Mouse (Mus musculus): ENCODE results near the gene Hoxa4. TPM values are rescaled to one million over a fixed set of nuclear protein-coding genes. Genes with fewer than 3 reads are reported as not detected.

Hoxa4 gene
- total RNA-seq, 2 experiments from 2014 or later: 0.41 TPM; not detected in 1

DNA sequence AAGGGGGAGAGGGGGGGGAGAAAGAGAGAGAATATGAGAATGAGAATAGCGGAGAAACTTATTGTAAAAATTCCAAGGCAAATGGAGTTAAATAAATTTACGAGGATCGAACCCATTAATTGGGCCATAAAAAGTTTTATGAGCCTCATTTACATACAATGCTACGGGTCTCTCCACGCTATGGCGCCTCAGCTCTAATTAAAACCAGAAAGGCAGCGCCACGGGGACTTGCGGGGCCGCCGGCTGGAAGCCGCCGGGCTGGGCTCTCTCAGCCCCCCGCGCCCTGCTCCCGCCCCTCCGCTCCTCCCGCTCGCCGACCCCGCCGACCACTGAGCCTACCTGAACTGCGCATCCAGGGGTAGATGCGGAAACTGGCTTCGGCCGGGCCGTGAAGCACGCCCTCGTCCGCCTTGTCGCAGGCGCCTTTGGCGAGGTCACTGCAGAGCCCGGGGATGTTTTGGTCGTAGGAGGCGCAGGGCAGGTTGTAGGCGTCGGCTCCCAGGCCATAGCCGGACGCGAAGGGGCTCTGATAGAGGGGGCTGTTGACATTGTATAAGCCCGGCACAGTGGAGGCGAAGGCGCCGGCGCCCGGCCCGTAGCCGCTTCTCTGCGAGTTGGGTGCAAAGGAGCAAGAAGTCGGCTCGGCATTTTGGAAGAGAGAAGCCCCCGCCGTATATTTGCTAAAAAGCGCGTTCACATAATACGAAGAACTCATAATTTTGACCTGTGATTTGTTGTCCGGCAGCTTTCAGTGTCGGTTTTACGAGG, 25.3 kb upstream of the Hoxa4 start:
- DNase-seq: peak in 1 of 2 experiments; percentile 45

DNA sequence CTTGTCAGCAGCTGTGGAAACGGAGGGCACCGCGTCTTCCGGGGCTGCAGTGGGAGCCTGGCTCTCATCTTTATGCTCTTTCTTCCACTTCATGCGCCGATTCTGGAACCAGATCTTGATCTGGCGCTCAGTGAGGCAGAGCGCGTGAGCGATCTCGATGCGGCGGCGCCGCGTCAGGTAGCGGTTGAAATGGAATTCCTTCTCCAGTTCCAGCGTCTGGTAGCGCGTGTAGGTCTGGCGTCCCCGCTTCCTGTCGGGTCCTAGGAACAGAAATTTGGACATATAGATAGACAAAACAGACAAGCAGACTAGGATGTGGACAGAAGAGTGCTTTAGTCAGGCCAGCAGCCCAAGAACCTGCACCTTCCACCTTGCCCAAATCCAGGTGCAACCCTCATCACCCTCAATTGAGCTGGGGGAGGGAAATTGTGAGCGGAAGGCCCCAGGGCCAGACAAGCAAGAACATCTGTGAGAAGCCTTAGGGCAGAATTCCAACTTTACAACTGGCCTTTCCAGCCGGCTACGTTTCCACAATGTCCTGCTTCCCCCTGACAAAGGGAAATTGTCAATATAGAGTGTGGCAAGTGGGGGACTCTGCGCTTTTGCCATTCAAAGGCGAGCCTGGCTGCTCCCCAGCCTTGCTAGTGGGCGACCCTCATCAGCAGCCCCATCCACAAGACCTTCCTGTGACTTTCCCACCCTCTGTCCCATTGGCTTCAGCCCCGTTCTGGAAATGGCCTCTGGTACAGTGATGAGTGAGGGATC, 24.4 kb upstream of the Hoxa4 start:
- DNase-seq: no peak

- no peak for DNase-seq
Observed at GRCm38 (mm10) chr6:52215070-52215469, 23.5 kb upstream of the Hoxa4 start.

GRCm38 (mm10) chr6:52214271-52214670, 22.7 kb upstream of the Hoxa4 start:
- no peak for DNase-seq

GRCm38 (mm10) chr6:52213119-52213986, 21.8 kb upstream of the Hoxa4 start, which contains the start of the genes Hoxa3 and Gm28308:
TSS of gene Hoxa3 (minus strand) at chr6:52213336.
TSS of gene Gm28308 (minus strand) at chr6:52213339.
- no peak for DNase-seq

GRCm38 (mm10) chr6:52212556-52213118, 21.1 kb upstream of the Hoxa4 start:
- peak in 1 of 2 experiments; percentile 57 for DNase-seq

- DNase-seq: no peak
Observed at GRCm38 (mm10) chr6:52211961-52212360, 20.4 kb upstream of the Hoxa4 start.

DNA sequence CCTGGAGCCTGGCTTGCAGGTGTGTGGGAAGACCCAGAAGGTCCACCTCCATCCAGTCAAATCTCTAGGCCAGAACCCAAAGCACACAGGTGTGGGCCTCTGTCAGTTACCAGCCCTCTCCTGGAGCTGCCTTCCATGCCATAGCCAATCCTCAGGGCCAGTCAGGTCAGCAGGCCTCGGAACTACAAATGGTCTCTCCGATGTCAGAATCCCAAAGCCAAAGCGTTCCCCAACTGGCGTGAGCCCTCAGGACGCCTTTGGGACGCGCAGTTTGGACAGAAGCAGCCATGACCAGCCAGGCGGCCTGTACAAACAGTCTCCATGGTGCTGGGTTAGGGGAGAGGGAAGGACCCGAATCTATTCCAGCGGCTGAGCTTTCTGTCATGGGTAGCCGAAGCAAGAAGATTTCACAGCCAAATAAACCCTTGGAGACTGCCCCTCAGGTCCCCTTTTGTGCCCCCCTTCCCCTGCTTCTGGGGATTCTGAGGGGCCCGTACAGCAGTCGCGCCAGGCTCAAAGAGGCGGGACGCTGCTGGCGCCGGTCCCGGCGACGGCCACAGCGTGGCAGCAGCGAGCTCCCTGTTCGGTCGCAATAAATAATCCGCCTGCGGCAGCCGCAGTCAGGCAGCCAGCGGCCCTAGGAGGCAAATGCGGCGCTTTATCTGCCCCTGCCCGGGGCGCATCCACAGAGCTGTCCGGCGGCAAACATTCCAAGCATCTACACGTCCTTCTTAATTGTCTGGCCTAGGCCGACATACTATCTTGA, 19.8 kb upstream of the Hoxa4 start:
- DNase-seq: peak; percentile 70 to 80

GRCm38 (mm10) chr6:52209685-52210046, 18.1 kb upstream of the Hoxa4 start:
- DNase-seq: no peak

DNA sequence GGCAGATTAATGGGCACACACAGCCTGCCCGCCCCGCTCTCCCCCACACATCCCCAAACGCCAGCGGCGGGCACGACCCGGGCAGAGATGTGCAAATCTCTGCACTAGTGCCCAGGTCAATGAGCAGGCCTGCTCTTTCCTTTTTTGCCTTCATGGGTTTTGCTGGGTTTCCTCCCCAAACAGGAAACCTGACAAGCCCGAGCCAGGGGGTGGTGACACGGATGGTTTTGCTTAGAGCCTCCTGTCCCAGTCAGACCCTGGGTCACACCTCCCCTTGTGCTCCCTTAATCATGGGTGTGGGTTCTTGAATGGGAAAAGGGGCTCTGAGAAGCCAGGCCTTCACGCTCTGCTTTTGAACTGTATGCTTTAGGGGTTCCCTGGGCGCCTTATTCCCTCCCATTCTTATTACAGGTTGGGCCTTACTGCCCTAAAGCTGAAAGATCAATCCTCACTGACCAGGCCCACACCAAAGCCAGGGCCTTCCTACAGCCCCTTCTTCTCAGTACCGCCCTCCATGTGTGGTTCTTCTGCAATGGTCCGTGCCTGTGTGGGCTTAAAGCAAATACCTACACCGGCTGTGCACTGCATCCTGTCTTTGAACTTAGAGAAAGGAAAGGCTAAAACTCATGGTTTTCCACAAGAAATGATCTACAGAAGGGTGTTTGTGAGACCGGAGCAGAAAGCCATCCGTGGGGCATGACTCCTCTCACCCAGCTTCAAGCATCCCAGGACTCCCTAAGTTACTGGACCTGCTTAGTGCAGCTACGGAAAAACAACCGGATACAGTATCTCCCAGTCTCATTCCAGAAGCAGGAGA, 17.5 kb upstream of the Hoxa4 start:
- DNase-seq: no peak

DNA sequence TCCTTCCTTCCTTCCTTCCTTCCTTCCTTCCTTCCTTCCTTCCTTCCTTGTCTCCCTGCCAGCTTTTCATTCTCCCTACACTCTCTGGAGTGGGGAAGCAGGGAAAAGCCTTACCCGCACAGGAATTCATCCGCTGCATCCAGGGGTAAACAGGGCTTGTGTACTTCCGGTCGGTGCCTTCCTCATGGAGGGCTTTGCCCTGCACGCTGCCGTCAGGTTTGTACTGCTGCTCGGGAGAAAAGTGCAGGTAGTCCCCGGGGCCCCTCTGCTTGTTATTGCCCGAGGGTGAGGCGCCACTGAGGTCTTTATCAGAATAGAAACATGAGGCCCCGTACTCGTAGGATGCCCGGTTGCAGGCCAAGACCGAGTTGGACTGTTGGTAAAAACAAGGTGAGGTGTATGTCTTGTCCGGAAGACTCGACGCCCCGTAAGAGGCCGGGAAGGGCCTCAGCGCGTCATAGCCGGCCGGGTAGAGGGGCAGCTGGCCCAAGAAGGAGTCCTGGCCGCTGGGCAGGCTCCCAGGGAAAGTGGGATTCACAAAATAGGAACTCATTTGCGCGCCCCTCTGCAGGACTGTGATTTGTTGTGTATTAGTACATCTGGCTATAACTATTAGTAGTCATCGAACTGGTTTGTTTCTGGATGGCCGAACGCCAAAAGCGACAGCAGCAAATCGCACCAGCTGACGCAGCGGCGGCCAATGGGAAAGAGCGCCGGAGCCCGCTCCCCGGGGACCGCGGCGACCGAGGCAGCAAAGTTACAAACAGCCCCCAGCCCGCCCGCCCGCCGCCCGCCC, 16.7 kb upstream of the Hoxa4 start, which contains the start of gene Hoxa6:
Gene Hoxa6, minus strand, starts transcription at position 651 of the 796 bp plus-strand sequence.
- DNase-seq: no peak

GRCm38 (mm10) chr6:52207684-52207976, 16.1 kb upstream of the Hoxa4 start:
- no peak for DNase-seq

GRCm38 (mm10) chr6:52206882-52207683, 15.5 kb upstream of the Hoxa4 start:
- no peak for DNase-seq

DNA sequence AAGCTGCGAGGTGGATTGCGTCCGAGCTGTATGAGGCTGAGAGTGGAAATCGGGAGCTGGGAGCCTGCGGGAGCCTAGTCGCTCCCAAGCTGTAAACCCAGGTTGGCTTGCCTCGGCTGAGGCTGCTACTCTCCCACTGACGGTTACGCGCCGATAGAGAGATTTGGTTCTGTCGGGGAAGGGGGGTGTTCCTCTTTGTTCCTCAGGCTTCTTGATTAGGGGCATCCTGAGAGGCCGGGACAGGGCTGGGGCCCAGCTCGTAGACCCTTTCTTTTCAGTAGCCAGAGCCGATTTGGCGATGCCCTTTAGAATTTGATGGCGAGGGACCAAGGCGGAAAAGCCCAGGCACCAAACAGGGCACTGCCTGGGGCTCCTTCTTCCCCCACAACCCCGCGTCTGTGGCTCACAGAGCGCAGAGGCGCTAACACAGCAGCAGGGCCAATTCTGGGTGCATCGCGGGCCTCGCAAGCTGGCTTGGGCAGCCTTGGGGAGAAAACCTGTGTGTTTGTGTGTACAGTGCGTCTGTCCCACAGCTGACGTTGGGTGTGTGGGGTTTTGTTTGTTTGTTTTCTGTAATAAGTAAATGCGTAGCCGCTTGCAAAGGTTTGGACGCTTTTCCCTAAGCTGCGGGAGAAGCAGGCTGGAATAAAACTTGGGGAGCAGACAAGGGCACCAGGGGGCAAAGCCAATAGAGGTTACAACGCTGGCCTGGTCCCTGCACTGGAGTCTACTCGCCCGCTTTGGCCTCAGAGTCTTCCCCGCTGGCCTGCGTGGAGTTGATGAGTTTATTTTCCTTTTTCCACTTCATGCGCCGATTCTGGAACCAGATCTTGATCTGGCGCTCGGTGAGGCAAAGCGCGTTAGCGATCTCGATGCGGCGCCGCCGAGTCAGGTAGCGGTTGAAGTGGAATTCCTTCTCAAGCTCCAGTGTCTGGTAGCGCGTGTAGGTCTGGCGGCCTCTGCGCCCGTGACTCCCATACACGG, 14.4 kb upstream of the Hoxa4 start:
- no peak for DNase-seq

DNA sequence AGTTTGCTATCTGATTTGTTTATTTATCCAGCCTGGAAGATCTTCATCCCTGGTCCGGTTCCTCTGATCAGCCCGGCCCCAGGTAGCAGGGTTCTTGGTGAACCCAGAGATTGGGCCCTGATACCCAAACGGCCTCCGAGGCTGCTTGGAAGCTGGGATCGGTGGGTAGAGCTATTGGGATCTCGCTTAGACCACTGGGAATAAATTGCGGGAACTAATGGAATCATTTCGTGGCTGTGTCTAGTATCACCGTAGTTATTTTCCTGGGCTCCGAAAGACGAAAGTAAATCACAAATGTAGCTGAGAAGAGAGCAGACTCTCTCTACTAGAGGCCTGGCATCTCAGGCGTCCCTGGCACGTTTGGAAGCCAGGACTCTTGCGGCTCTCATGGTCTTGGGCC, 13.7 kb upstream of the Hoxa4 start:
- DNase-seq: no peak

DNA sequence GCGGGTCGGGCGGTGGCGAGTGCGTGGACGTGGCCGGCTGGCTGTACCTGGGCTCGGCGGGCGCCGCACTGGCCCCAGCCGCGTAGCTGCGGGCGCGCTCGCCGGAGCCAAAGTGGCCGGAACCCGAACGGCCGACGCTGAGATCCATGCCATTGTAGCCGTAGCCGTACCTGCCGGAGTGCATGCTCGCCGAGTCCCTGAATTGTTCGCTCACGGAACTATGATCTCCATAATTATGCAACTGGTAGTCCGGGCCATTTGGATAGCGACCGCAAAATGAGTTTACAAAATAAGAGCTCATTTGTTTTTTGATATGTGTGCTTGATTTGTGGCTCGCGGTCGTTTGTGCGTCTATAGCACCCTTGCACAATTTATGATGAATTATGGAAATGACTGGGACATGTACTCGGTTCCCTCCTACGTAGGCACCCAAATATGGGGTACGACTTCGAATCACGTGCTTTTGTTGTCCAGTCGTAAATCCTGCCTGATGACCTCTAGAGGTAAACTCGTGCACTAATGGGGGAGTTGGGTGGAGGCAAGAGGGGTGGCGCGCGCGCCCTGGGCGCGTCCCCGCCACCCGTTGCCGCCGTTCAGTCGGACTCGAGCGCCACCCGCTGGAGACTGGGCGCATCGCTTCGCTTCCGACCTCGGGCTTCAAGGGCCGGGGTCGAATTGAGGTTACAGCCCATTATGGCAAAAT, 12.6 kb upstream of the Hoxa4 start, which contains the start of gene Hoxa5:
Gene Hoxa5, minus strand, starts transcription at position 538 of the 703 bp plus-strand sequence.
- DNase-seq: peak; percentile 68 to 74
